Mouse (Mus musculus): ENCODE data around the gene Cnot10. TPM values are rescaled to one million over a fixed set of nuclear protein-coding genes. Genes with fewer than 3 reads are reported as not detected.

Gene Cnot10
- polyA plus RNA-seq, 1 experiment from 2014 or later, result 54.7 TPM

- 0% methylated on average over 87 of the region's 91 CpGs for WGBS
- Histone ChIP-seq H3K27me3 (peaks cover 43% of the 10 kb centered on the region), H3K9me3 (no peaks in the 10 kb centered on the region), H3K4me1 (replicated peaks) (peaks cover 49% of the 10 kb centered on the region), H3K9ac (peak within 1 kb of the TSS; percentile 82), H3K36me3 (no peaks in the 10 kb centered on the region), H3K4me3 (peak within 1 kb of the TSS; percentile 65), H3K4me2 (peak within 1 kb of the TSS; percentile 82), H3K27ac (peak within 1 kb of the TSS; percentile 83)
- ATAC-seq (ENCODE audit: low FRiP score), result peak; percentile 65
Measured at GRCm38 (mm10) chr9:114563761-114564606, 76.0 kb downstream of the Cnot10 start, which contains the start of gene Trim71. Trim71 (minus strand) TSS chr9:114564369.

- under 1% methylated on average over 109 of the region's 122 CpGs for WGBS
- H3K4me3 ChIP-seq, result peak overlapping the region; percentile 65
- peak; percentile 81 for ATAC-seq (ENCODE audit: low FRiP score)
- H3K9me3 ChIP-seq, result no peaks in the 10 kb centered on the region
- H3K36me3 ChIP-seq, result no peaks in the 10 kb centered on the region
- peaks cover 49% of the 10 kb centered on the region for H3K4me1 ChIP-seq (replicated peaks)
- H3K9ac ChIP-seq, result peak overlapping the region; percentile 82
- peaks cover 52% of the 10 kb centered on the region for H3K27me3 ChIP-seq
- peak overlapping the region; percentile 83 for H3K27ac ChIP-seq
- peak overlapping the region; percentile 82 for H3K4me2 ChIP-seq
Measured at GRCm38 (mm10) chr9:114562919-114563751, 76.8 kb downstream of the Cnot10 start.

- peaks cover 53% of the 10 kb centered on the region for H3K27me3 ChIP-seq
- peaks cover 49% of the 10 kb centered on the region for H3K4me1 ChIP-seq (replicated peaks)
- ATAC-seq (ENCODE audit: low FRiP score), result 0 out of 2 replicates have a peak, but pooled peaks have one; percentile 33
- H3K36me3 ChIP-seq, result no peaks in the 10 kb centered on the region
- no peaks in the 10 kb centered on the region for H3K9me3 ChIP-seq
- under 1% methylated on average over 75 of the region's 101 CpGs for WGBS
- H3K4me2 ChIP-seq, result peak overlapping the region; percentile 82
- H3K4me3 ChIP-seq, result peak overlapping the region; percentile 65
- H3K9ac ChIP-seq, result peak overlapping the region; percentile 82
- no peak overlapping the region for H3K27ac ChIP-seq
Measured at GRCm38 (mm10) chr9:114562031-114562918, 77.7 kb downstream of the Cnot10 start.

GRCm38 (mm10) chr9:114561671-114561971 lies 78.4 kb downstream of the Cnot10 start:
- H3K27me3 ChIP-seq, result peaks cover 53% of the 10 kb centered on the region
- H3K4me3 ChIP-seq, result peak overlapping the region; percentile 65
- H3K4me1 ChIP-seq (replicated peaks), result peaks cover 49% of the 10 kb centered on the region
- no peak for ATAC-seq (ENCODE audit: low FRiP score)
- no peaks in the 10 kb centered on the region for H3K9me3 ChIP-seq
- no peak overlapping the region for H3K27ac ChIP-seq
- peak overlapping the region; percentile 82 for H3K4me2 ChIP-seq
- peak overlapping the region; percentile 63; the same call in 1 of the 2 replicates for H3K9ac ChIP-seq
- WGBS, result under 1% methylated on average over 12 of the region's 12 CpGs
- no peaks in the 10 kb centered on the region for H3K36me3 ChIP-seq

GRCm38 (mm10) chr9:114560771-114561670 lies 79.0 kb downstream of the Cnot10 start:
- Histone ChIP-seq H3K4me2 (peak overlapping the region; percentile 82), H3K36me3 (no peaks in the 10 kb centered on the region), H3K27me3 (peaks cover 53% of the 10 kb centered on the region), H3K4me1 (replicated peaks) (peaks cover 49% of the 10 kb centered on the region), H3K9ac (peak overlapping the region; percentile 63), H3K27ac (no peak overlapping the region), H3K4me3 (peak overlapping the region; percentile 65), H3K9me3 (no peaks in the 10 kb centered on the region)
- ATAC-seq (ENCODE audit: low FRiP score), result no peak
- WGBS, result 1% methylated on average over 36 of the region's 36 CpGs

GRCm38 (mm10) chr9:114560141-114560540 lies 79.8 kb downstream of the Cnot10 start:
- no peaks in the 10 kb centered on the region for H3K36me3 ChIP-seq
- no peaks in the 10 kb centered on the region for H3K9me3 ChIP-seq
- no peak for ATAC-seq (ENCODE audit: low FRiP score)
- 10% methylated on average over 7 of the region's 7 CpGs for WGBS
- H3K27ac ChIP-seq, result no peak overlapping the region
- peak overlapping the region; percentile 82 for H3K4me2 ChIP-seq
- H3K27me3 ChIP-seq, result peaks cover 53% of the 10 kb centered on the region
- no peak overlapping the region for H3K9ac ChIP-seq
- peak overlapping the region; percentile 65; the same call in 1 of the 2 replicates for H3K4me3 ChIP-seq
- H3K4me1 ChIP-seq (replicated peaks), result peaks cover 53% of the 10 kb centered on the region

GRCm38 (mm10) chr9:114557086-114557485 lies 82.9 kb downstream of the Cnot10 start:
- Histone ChIP-seq H3K4me3 (no peak overlapping the region), H3K4me1 (replicated peaks) (peaks cover 40% of the 10 kb centered on the region), H3K9ac (no peak overlapping the region), H3K27me3 (peaks cover 37% of the 10 kb centered on the region), H3K36me3 (no peaks in the 10 kb centered on the region), H3K27ac (no peak overlapping the region), H3K9me3 (no peaks in the 10 kb centered on the region), H3K4me2 (no peak overlapping the region)
- 16% methylated on average over 7 of the region's 7 CpGs for WGBS
- no peak for ATAC-seq (ENCODE audit: low FRiP score)

- 35% methylated on average over 10 of the region's 10 CpGs for WGBS
- Histone ChIP-seq H3K4me3 (no peak overlapping the region), H3K4me2 (no peak overlapping the region), H3K27me3 (peaks cover 30% of the 10 kb centered on the region), H3K4me1 (replicated peaks) (peaks cover 33% of the 10 kb centered on the region), H3K9me3 (no peaks in the 10 kb centered on the region), H3K9ac (no peak overlapping the region), H3K36me3 (no peaks in the 10 kb centered on the region), H3K27ac (no peak overlapping the region)
- no peak for ATAC-seq (ENCODE audit: low FRiP score)
Measured at GRCm38 (mm10) chr9:114556276-114556855, 83.6 kb downstream of the Cnot10 start.

- 41% methylated on average over 5 of the region's 5 CpGs for WGBS
- Histone ChIP-seq H3K4me2 (no peak overlapping the region), H3K4me3 (no peak overlapping the region), H3K9me3 (no peaks in the 10 kb centered on the region), H3K36me3 (no peaks in the 10 kb centered on the region), H3K27me3 (peaks cover 13% of the 10 kb centered on the region), H3K9ac (no peak overlapping the region), H3K4me1 (replicated peaks) (peaks cover 16% of the 10 kb centered on the region), H3K27ac (no peak overlapping the region)
- peak; percentile 51; the same call in 1 of the 2 replicates for ATAC-seq (ENCODE audit: low FRiP score)
Measured at GRCm38 (mm10) chr9:114554355-114554979, 85.5 kb downstream of the Cnot10 start.

- Histone ChIP-seq H3K36me3 (no peaks in the 10 kb centered on the region), H3K4me2 (no peak overlapping the region), H3K27me3 (peaks cover 8% of the 10 kb centered on the region), H3K4me3 (no peak overlapping the region), H3K27ac (no peak overlapping the region), H3K4me1 (replicated peaks) (peaks cover 23% of the 10 kb centered on the region), H3K9ac (no peak overlapping the region), H3K9me3 (no peaks in the 10 kb centered on the region)
- no peak for ATAC-seq (ENCODE audit: low FRiP score)
Measured at GRCm38 (mm10) chr9:114553828-114554227, 86.2 kb downstream of the Cnot10 start.
